Mouse (Mus musculus) ovary, postnatal 36 days (tissue): ENCODE results near the gene Adgra3.
A peak's percentile ranks its signal among the peaks of the same experiment; 100 is the strongest.

Source experiments
- DNase-seq: peaks from one replicate; pipeline ENCODE4 v3.0.0; 2022; ENCODE audit warnings: low spot score, mixed read lengths

Adgra3 gene

GRCm38 (mm10) chr5:50031763-50032272 lies 27.0 kb downstream of the Adgra3 start:
- DNase-seq, result no peak

DNA sequence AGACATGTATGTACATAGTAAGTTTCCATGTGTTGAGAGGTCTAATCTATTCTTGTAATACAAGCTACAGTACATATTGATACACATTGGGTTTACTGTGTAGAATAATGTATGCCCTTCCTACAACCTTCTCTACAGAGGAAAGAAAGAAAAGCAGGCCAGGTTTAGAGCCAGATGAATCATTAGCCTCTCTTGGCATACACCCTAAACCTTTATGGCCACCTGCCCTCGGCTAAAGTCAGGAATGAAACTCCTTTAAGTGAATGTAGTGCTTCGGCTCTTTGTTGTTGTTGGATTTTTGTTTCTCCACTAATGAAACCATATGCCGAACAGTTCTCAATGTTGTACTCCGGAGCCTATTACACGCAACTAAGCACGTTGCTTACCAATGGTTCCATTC lies 27.5 kb downstream of the Adgra3 start:
- no peak for DNase-seq

GRCm38 (mm10) chr5:50029662-50030061 lies 29.1 kb downstream of the Adgra3 start:
- no peak for DNase-seq

DNA sequence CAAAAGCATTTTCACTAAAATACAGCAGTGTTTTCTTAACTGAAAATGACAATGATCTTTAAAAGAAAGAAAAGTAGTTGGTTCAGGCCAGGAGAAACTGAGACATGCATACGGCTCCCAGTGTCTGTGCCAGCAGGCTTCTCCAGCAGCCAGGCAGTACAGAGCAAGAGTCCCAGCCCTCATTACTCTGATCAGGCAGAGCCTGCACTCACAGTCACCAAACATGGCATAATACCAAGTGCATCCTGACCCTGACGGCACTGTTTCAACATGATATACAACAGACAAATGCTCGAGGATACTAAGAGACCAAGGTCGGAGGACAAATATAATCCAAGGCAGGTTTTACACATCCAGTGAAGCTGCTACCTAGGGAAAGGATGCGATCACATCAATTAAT lies 31.2 kb downstream of the Adgra3 start:
- DNase-seq, result peak; percentile 47

- no peak for DNase-seq
Observed at GRCm38 (mm10) chr5:50027001-50027400, 31.8 kb downstream of the Adgra3 start.

DNA sequence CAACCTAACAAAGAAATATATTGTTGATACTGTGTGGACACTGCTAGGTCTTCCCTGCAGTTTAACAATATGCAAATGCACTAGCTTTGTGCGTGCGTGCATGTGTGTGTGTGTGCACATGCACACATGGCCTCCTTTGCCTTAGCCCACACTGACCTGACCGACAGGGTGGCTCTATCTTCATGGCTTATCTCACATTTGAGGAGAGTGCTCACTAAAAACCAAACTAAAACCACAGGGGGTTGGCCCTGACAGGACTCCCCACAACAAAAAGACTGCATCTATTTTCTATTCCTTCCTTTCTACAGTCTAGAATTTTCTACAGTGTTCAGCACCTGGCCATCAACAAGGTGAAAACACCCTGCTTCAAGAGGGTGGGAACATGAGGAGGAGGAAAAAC lies 32.7 kb downstream of the Adgra3 start:
- no peak for DNase-seq

DNA sequence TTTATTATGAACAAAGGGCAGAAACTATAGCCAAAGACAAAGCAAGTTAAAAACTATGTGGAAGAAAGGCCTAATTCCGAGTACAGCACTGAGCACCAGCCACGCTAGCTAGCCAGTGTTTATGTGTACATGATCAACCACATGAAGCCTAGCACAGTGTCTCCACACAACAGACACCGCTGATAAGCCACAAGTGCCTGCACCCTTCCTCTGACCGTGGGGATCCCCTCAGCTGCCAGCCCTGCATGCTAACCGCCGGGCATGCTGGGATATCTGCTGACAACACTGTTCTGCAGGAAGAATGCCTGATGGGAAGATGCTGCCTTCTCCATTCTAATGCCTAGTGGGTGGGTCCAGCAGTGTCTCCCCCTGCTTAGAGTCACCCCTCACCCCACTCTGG lies 34.7 kb downstream of the Adgra3 start:
- DNase-seq, result no peak

- no peak for DNase-seq
Observed at GRCm38 (mm10) chr5:50015987-50016587, 42.7 kb downstream of the Adgra3 start.

DNA sequence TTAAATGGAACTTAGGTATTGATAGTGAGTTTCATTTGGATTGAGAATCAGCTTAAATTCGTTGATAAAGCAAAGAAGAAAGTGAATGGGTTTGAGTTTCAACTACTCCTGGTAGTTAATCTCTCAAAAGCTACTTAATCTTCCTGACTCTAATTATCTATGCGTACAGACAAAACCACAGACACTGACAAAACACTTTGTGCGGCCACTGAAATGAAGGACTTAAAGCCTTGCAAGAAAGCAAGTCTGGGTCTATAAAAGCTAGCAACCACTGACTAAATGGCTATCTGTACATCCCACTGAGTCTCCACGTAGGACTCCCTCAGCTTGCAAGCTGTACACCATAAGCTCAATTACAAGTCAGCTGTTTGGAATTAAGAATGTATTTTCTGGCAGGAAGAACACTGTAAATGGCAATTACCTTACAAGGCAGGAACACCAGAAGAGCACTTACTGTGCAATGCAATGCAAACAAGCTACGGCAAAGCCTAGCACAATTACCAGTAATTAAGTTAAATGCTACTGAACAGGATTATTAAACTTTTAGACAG lies 43.6 kb downstream of the Adgra3 start:
- DNase-seq, result no peak

DNA sequence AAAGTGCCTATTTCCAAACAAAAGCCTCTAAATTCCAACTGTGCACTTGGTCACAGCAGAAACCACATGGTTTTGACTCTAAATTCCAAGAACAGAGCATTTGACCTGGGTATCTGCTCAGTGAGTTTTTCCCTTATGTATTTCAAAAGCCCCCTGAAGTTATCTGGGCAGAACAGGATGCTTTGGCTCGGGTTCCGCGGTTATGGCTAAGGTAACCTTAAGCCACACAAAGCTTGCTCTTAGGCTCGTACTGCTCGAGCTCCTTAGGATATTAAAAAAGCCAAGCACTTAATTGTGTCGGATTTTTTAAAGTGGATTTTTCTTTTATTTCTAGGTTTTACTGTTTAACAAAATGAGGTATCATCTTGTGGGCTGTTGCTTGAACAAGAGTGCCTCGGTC lies 44.1 kb downstream of the Adgra3 start:
- DNase-seq, result no peak

DNA sequence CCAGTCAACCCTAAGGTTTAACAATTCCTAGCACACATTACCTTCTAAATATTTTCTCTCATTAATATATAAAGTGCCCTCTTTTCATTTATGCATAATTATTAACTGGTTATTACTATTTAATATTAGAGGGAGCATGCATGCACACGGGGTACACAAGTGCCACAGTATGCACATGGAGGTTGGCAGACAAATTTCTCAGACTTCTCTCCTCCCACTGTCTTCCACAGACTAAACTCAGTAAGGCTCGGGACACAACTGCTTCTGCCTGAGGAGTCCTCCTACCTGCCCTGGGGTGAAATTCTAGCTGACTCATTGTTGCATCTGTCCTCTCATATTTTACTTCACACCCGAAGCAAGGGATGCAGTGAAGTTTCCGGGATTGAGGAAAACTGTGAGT lies 44.8 kb downstream of the Adgra3 start:
- no peak for DNase-seq

DNA sequence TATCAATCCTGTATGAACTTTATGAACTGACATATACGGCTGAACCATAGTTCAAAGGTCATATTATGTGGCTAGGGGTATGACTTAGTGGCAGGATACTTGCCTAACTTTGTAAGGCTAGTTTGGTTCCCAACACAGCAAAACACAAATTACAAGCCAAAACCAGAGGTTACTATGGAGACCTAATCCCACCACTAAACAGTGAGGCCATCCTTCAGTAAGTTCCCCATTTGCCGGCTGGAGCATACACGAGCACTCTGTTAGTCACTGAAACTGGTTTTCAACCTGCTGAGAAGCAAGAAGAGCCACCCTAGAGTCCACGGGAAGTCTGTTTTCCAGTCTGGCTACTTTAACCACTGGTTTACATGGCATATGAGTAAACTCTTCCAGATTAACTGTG lies 50.0 kb downstream of the Adgra3 start:
- DNase-seq, result no peak

GRCm38 (mm10) chr5:50006915-50007658 lies 51.7 kb downstream of the Adgra3 start:
- no peak for DNase-seq

- DNase-seq, result no peak
Observed at GRCm38 (mm10) chr5:50002269-50002668, 56.5 kb downstream of the Adgra3 start.

DNA sequence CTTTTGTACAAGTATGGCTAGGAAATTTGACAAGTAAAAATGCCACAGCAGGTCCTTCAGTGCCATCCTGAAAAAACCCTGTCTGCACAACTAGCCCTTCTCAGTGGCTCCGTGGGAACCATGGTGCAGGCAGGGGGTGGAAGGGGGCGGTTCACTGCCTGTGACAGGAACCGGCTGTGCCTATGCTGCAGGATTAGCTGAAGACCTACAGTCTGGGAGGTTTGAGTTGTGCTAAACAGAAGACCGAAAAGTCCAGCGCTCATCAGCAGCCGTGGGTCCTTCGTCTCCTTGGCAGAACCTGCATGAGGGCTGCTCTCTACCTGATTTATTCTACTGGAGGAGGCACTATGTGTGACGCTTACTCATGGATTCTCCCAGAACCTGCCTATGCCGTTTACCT lies 59.0 kb downstream of the Adgra3 start:
- DNase-seq, result no peak

DNA sequence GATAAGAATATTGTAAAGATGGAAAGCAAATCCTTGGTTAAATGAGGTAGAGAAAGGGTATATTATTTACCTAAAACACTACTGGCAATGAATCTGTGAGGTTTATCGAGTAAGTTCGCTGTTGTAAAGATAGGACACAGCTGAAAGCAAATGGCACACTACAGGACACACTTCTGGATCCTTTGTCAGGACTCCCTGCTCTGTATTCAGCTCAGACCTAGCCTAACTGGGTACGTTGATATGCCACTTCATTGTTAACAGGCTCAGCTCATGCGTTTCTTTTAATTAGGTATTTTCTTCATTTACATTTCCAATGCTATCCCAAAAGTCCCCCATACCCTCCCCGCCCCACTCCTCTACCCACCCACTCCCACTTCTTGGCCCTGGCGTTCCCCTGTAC lies 61.8 kb downstream of the Adgra3 start:
- DNase-seq, result no peak

- DNase-seq, result no peak
Observed at GRCm38 (mm10) chr5:49996457-49996856, 62.3 kb downstream of the Adgra3 start.

DNA sequence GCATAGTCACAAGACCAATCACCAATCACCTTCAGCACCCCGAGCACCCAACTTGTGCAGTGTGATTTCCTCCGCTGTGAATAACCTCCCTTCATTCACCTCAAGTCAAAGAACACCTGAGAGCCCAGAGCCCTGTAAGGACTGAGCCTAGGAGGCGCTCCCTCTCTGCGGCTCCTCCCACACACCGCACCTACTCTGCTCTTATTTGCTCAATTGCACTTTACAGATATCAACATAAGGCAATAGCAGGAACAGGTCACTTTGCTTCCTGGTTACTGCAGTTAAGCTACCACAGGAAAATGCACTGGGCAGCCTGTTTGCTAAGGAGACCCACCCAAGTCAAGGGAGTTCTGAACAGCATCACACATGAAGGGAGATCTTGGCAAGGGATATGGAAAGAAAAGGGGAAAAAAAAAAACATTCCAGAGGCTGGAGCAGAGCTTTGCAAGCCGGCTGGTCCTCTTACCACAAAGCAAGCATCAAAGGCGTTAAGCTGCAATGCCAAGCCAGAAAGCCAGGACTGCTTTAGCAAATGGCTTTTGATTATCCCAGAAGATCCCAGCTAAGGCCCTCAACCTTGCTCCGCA lies 68.0 kb downstream of the Adgra3 start:
- no peak for DNase-seq

DNA sequence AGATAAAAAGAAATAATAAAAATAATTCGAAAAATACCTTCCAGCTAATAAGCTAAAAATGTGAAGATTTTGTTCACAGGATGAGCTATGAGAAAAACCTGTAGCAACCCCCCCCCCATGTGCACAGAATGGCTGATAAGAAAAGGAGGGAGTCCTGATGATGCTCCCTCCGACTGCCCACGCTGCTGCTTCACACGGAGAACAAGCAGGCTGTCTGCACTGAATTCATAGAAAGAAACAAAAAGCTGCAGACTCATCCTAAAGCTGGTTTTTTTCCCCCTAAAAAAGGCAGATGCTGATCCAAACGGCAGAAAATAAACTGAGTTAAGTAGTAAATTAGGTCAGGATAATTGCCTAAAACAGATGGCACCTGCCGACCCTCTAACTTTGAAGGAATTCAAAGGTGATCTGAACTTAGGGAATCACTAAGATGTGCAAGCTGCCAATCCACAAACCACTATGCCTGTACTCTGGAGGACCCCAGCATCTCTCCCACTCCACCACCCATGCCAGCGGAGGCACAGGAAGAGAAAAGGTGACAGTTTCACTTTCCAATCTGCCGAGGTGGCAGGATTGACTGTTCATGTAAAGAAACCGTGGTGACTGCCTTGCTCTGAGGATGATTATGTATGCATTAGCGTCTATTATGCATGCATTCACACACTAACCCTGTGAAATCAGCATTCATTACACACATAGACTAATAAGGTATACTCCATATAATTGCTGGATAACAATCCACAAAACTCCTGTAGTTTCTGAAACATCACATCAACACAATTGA lies 70.6 kb downstream of the Adgra3 start:
- no peak for DNase-seq

DNA sequence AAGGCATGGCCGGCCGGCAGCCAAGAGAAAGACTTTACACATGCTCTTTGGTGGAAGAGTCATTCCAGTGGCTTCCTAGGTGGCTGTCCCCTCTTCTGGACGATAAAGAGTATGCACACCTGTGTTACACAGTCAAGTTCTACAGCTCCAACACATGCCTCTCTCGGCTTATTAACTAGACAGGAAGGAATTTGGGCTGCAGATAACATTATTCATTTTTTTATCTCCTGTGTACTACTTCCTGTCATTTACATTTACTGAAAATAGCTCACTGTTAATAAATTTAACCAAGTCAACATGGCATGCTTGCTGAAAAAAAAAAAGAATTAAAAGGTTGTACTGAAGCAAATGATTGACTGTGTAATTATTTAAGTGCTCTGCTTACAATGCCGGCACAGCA lies 78.1 kb downstream of the Adgra3 start:
- no peak for DNase-seq

DNA sequence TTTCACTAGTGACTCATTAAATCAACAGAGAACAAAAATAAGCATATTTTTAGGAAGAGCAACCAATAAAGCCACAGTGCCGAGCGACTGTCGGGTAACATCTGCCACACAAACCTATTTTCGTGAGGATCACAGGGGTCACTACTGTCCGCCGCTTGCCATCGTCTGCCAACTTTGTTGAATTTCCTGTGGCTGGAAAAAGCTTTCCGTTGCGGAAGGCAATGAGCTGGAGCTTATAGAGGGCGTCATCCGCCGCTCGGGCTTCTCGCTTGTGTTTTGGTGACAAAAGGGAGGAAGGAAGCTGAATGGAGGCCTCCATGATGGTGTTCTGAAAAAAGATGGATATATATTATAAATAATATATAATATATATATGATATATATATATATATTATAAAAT lies 79.6 kb downstream of the Adgra3 start:
- no peak for DNase-seq

DNA sequence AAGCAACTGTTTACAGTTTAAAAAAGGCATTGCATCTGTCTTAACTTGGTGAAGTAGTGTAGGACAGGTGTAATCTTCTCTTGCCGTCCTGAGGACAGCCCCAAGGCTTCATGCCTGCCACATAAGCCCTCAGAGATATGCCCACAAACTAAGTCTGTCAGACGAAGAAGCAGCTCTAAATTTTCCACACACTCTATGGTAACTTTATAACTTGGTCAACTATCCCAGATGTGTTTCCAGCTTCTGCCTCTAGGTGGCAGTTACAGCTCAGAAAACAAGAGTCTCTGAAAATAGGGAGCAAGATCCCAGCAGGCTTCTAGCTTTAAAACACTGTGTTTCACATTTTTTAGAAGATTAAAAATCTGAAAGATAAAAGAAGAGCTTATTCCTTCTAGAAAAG lies 82.8 kb downstream of the Adgra3 start:
- DNase-seq, result no peak
